Mouse (Mus musculus) forebrain, embryonic 10.5 days (tissue): ENCODE data around the gene Tmem132c. TPM values are rescaled to one million over a fixed set of nuclear protein-coding genes. Genes with fewer than 3 reads are reported as not detected.
"Not testable (repeated sequence)": the region's sequence is repeated elsewhere in the genome, so short reads cannot be mapped to it uniquely, and the experiment has no call there.

Experiments
- DNase-seq: peaks from one replicate; pipeline ENCODE4 v3.0.0-alpha.2; 2017; ENCODE audit warnings: low spot score; ENCODE audit errors: extremely low spot score
- H3K27ac ChIP-seq: fragments of 300-500 bp; sonication (generic); 2 replicates; pipeline ENCODE4 v1.5.1; 2016; ENCODE audit warnings: mild to moderate bottlenecking
- H3K27me3 ChIP-seq: fragments of 300-500 bp; sonication (generic); 2 replicates; pipeline ENCODE4 v1.6.1; 2016; ENCODE audit warnings: mild to moderate bottlenecking; ENCODE audit not compliant: poor library complexity, severe bottlenecking
- H3K36me3 ChIP-seq: fragments of 300-500 bp; sonication (generic); replicated peaks from 2 replicates; pipeline ENCODE4 v1.6.1; 2016; ENCODE audit warnings: mild to moderate bottlenecking, moderate library complexity
- H3K4me1 ChIP-seq: fragments of 300-500 bp; sonication (generic); 2 replicates; pipeline ENCODE4 v1.6.1; 2016
- H3K4me3 ChIP-seq: fragments of 300-500 bp; sonication (generic); 2 replicates; pipeline ENCODE4 v1.5.1; 2016; ENCODE audit warnings: mild to moderate bottlenecking, moderate library complexity
- H3K9me3 ChIP-seq: fragments of 300-500 bp; sonication (generic); 2 replicates; pipeline ENCODE4 v1.6.1; 2016; ENCODE audit warnings: mild to moderate bottlenecking, moderate library complexity
- WGBS: fragments of 180-500 bp; shearing (Covaris S2); methylation state at CpG from one replicate; pipeline ENCODE4 v1.1.7; 2016; 5-methylcytosine and 5-hydroxymethylcytosine counted together
- polyA plus RNA-seq: library from polyadenylated mRNA; unstranded; fragments of >200 nt; fragmentation: Nextera tagmentation; extraction: Ambion mirVana; gene quantifications from 2 replicates; pipeline ENCODE4 v1.2.1, GENCODE M21; 2016

Tmem132c gene
- polyA plus RNA-seq, 1 experiment from 2014 or later = 27.9 TPM

- WGBS = 35% methylated on average over 8 of the region's 8 CpGs
- Histone ChIP-seq H3K27ac (peak overlapping the region; percentile 66), H3K9me3 (peaks cover 5% of the 10 kb centered on the region; the same call in 1 of the 2 replicates), H3K36me3 (peaks cover 21% of the 10 kb centered on the region), H3K4me3 (no peak overlapping the region), H3K4me1 (peaks cover 16% of the 10 kb centered on the region), H3K27me3 (no peaks in the 10 kb centered on the region)
- DNase-seq = no peak
Measured at GRCm38 (mm10) chr5:127355836-127356235, 114.2 kb downstream of the Tmem132c start.

- DNase-seq, H3K27me3 ChIP-seq, H3K9me3 ChIP-seq, H3K4me3 ChIP-seq, H3K27ac ChIP-seq: not testable (repeated sequence)
- peaks cover 22% of the 10 kb centered on the region for H3K4me1 ChIP-seq
- peaks cover 22% of the 10 kb centered on the region for H3K36me3 ChIP-seq
- 90% methylated on average over 4 of the region's 4 CpGs for WGBS
Measured at GRCm38 (mm10) chr5:127357878-127358277, 116.3 kb downstream of the Tmem132c start.

GRCm38 (mm10) chr5:127361145-127361544, 119.5 kb downstream of the Tmem132c start:
- WGBS = 81% methylated on average over 8 of the region's 8 CpGs
- Histone ChIP-seq H3K36me3 (peaks cover 30% of the 10 kb centered on the region), H3K27ac (0 out of 2 replicates have a peak overlapping the region, but pooled peaks have one; percentile 15), H3K4me1 (peaks cover 12% of the 10 kb centered on the region), H3K27me3 (no peaks in the 10 kb centered on the region), H3K9me3 (peaks cover 11% of the 10 kb centered on the region), H3K4me3 (no peak overlapping the region)
- DNase-seq = no peak

- H3K27ac ChIP-seq = no peak overlapping the region
- no peak for DNase-seq
Measured at GRCm38 (mm10) chr5:127365061-127365460, 123.5 kb downstream of the Tmem132c start.

GRCm38 (mm10) chr5:127368191-127368590, 126.6 kb downstream of the Tmem132c start:
- H3K27ac ChIP-seq = no peak overlapping the region
- H3K4me1 ChIP-seq = peaks cover 42% of the 10 kb centered on the region
- 97% methylated on average over 3 of the region's 3 CpGs for WGBS
- no peak for DNase-seq
- H3K27me3 ChIP-seq = no peaks in the 10 kb centered on the region
- H3K4me3 ChIP-seq = no peak overlapping the region
- H3K9me3 ChIP-seq = peaks cover 8% of the 10 kb centered on the region
- peaks cover 9% of the 10 kb centered on the region; the same call in 1 of the 2 replicates for H3K36me3 ChIP-seq

More at GRCm38 (mm10) chr5:127365061-127365460, 123.5 kb downstream of the Tmem132c start:
- Histone ChIP-seq H3K36me3 (peaks cover 21% of the 10 kb centered on the region), H3K9me3 (peaks cover 10% of the 10 kb centered on the region), H3K4me3 (no peak overlapping the region), H3K27me3 (no peaks in the 10 kb centered on the region), H3K4me1 (peaks cover 22% of the 10 kb centered on the region)
- 10% methylated on average over 1 of the region's 1 CpGs for WGBS

- H3K9me3 ChIP-seq = peaks cover 8% of the 10 kb centered on the region
- WGBS = 76% methylated on average over 7 of the region's 7 CpGs
- H3K4me3 ChIP-seq = no peak overlapping the region
- H3K36me3 ChIP-seq = peaks cover 9% of the 10 kb centered on the region; the same call in 1 of the 2 replicates
- peak overlapping the region; percentile 72 for H3K27ac ChIP-seq
- H3K27me3 ChIP-seq = no peaks in the 10 kb centered on the region
- no peak for DNase-seq
- peaks cover 43% of the 10 kb centered on the region for H3K4me1 ChIP-seq
Measured at GRCm38 (mm10) chr5:127369812-127370211, 128.2 kb downstream of the Tmem132c start.

GRCm38 (mm10) chr5:127370503-127370902, 128.9 kb downstream of the Tmem132c start:
- peaks cover 8% of the 10 kb centered on the region; the same call in 1 of the 2 replicates for H3K36me3 ChIP-seq
- 23% methylated on average over 3 of the region's 3 CpGs for WGBS
- H3K4me3 ChIP-seq = no peak overlapping the region
- DNase-seq = peak; percentile 69
- H3K27me3 ChIP-seq = no peaks in the 10 kb centered on the region
- peak overlapping the region; percentile 72 for H3K27ac ChIP-seq
- H3K4me1 ChIP-seq = peaks cover 43% of the 10 kb centered on the region
- H3K9me3 ChIP-seq = peaks cover 8% of the 10 kb centered on the region

GRCm38 (mm10) chr5:127374251-127374650, 132.6 kb downstream of the Tmem132c start:
- 85% methylated on average over 9 of the region's 9 CpGs for WGBS
- DNase-seq = no peak
- H3K36me3 ChIP-seq = no peaks in the 10 kb centered on the region
- no peak overlapping the region for H3K27ac ChIP-seq
- no peaks in the 10 kb centered on the region; the same call in 1 of the 2 replicates for H3K9me3 ChIP-seq
- peaks cover 53% of the 10 kb centered on the region for H3K4me1 ChIP-seq
- H3K27me3 ChIP-seq = no peaks in the 10 kb centered on the region
- H3K4me3 ChIP-seq = no peak overlapping the region

- no peaks in the 10 kb centered on the region for H3K27me3 ChIP-seq
- H3K4me1 ChIP-seq = peaks cover 43% of the 10 kb centered on the region
- H3K4me3 ChIP-seq = no peak overlapping the region
- 94% methylated on average over 3 of the region's 3 CpGs for WGBS
- H3K9me3 ChIP-seq = no peaks in the 10 kb centered on the region; the same call in 1 of the 2 replicates
- no peak overlapping the region for H3K27ac ChIP-seq
- H3K36me3 ChIP-seq = no peaks in the 10 kb centered on the region
- DNase-seq = no peak
Measured at GRCm38 (mm10) chr5:127375654-127376053, 134.0 kb downstream of the Tmem132c start.

GRCm38 (mm10) chr5:127378521-127378920, 136.9 kb downstream of the Tmem132c start:
- H3K4me3 ChIP-seq = no peak overlapping the region
- peaks cover 42% of the 10 kb centered on the region for H3K4me1 ChIP-seq
- 57% methylated on average over 5 of the region's 5 CpGs for WGBS
- H3K27ac ChIP-seq = 0 out of 2 replicates have a peak overlapping the region, but pooled peaks have one; percentile 48
- no peaks in the 10 kb centered on the region for H3K27me3 ChIP-seq
- no peaks in the 10 kb centered on the region; the same call in 1 of the 2 replicates for H3K9me3 ChIP-seq
- no peaks in the 10 kb centered on the region for H3K36me3 ChIP-seq
- no peak for DNase-seq

GRCm38 (mm10) chr5:127379351-127379750, 137.7 kb downstream of the Tmem132c start:
- Histone ChIP-seq H3K27ac (no peak overlapping the region), H3K27me3 (no peaks in the 10 kb centered on the region), H3K4me3 (no peak overlapping the region), H3K9me3 (no peaks in the 10 kb centered on the region; the same call in 1 of the 2 replicates), H3K36me3 (no peaks in the 10 kb centered on the region), H3K4me1 (peaks cover 42% of the 10 kb centered on the region)
- WGBS = 83% methylated on average over 2 of the region's 2 CpGs
- no peak for DNase-seq

- Histone ChIP-seq H3K27me3 (no peaks in the 10 kb centered on the region), H3K27ac (no peak overlapping the region), H3K9me3 (peaks cover 6% of the 10 kb centered on the region; the same call in 1 of the 2 replicates), H3K4me1 (peaks cover 42% of the 10 kb centered on the region), H3K4me3 (no peak overlapping the region), H3K36me3 (no peaks in the 10 kb centered on the region)
- no peak for DNase-seq
- WGBS = 57% methylated on average over 4 of the region's 4 CpGs
Measured at GRCm38 (mm10) chr5:127381216-127381615, 139.6 kb downstream of the Tmem132c start.

GRCm38 (mm10) chr5:127382571-127382970, 141.0 kb downstream of the Tmem132c start:
- Histone ChIP-seq H3K36me3 (no peaks in the 10 kb centered on the region), H3K4me1 (peaks cover 42% of the 10 kb centered on the region), H3K4me3 (no peak overlapping the region), H3K27me3 (no peaks in the 10 kb centered on the region), H3K9me3 (peaks cover 6% of the 10 kb centered on the region; the same call in 1 of the 2 replicates), H3K27ac (peak overlapping the region; percentile 44; the same call in 1 of the 2 replicates)
- no peak for DNase-seq
- 64% methylated on average over 5 of the region's 5 CpGs for WGBS
